Comparison of ENCODE assay signal across 8 mouse cellular contexts in the genomic region with DNA sequence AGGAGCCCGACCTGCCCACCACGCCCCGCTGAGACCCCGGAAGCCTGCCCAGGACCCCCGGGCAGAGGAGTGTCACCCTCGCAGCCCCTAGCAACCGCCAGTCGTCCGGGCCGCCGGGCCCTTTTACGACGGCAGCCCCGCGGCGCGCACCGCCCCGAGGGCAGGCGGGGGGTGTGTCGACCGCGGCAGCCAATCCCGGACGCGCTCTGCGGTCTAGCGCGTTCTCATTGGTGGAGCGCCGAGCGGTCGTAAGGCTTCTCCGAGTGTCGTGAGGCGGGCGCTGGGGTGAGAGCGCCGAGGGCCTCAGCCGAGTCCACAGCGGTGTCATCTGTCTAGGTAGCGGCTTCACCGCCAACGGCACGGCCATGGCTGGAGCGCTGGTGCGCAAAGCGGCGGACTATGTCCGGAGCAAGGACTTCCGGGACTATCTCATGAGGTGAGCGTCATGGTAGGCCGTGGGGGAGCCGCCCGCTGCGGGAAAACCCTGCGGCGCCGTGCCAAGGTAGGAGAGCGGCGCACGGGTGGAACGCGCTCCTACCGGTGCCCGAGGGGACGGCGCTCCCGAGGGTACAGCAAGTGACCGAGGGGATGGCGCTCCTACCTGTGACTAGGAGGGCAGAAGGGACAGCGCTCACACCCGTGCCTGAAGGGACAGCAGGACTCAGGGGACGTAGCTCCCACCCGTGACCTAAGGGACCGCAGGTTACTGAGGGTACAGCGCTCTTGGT. TPM values are rescaled to one million over a fixed set of nuclear protein-coding genes. Genes with fewer than 3 reads are reported as not detected.
DNase-seq lines count a peak whose midpoint lies in the region; ATAC-seq and TF ChIP-seq lines count a peak whose summit lies in the region.

No protein-coding gene starts in this region.

- ATAC-seq in heart, embryonic 13.5 days (ENCODE audit: extremely low read depth, insufficient number of reproducible peaks, low FRiP score, low TSS enrichment), result peak; percentile 91
- peak; percentile 94 for ATAC-seq in liver, embryonic 12.5 days
- ATAC-seq in stomach, embryonic 15.5 days (ENCODE audit: insufficient read depth, low FRiP score, low read depth), result peak; percentile 97

- peaks cover 34% of the 10 kb centered on the region for H3K4me1 ChIP-seq in erythroblast, embryonic 14.5 days (ENCODE audit: control insufficient read depth)
- peaks cover 21% of the 10 kb centered on the region for H3K4me1 ChIP-seq in heart, embryonic 13.5 days
- peaks cover 31% of the 10 kb centered on the region for H3K4me1 ChIP-seq in liver, embryonic 12.5 days
- H3K4me1 ChIP-seq in stomach, embryonic 15.5 days, result peaks cover 12% of the 10 kb centered on the region; the same call in 1 of the 2 replicates

- peak; percentile 99 for DNase-seq in brain, embryonic 14.5 days (ENCODE audit: low read depth)
- peak; percentile 97 for DNase-seq in kidney, postnatal 10 days
- DNase-seq in natural killer cell, adult 2 months (ENCODE audit: low spot score in 2 of 2), result peak; percentile 94

- no peaks in the 10 kb centered on the region for H3K79me3 ChIP-seq in C2C12 (ENCODE audit: low read depth)

- H3K36me3 ChIP-seq in C2C12 (ENCODE audit: control insufficient read depth, insufficient read depth), result no peaks in the 10 kb centered on the region
- H3K36me3 ChIP-seq in erythroblast, embryonic 14.5 days (ENCODE audit: control insufficient read depth), result no peaks in the 10 kb centered on the region; the same call in 1 of the 2 replicates
- no peaks in the 10 kb centered on the region for H3K36me3 ChIP-seq in heart, embryonic 13.5 days
- H3K36me3 ChIP-seq in liver, embryonic 12.5 days, result peaks cover 3% of the 10 kb centered on the region; the same call in 1 of the 2 replicates
- H3K36me3 ChIP-seq in stomach, embryonic 15.5 days, result no peaks in the 10 kb centered on the region

- H3K27me3 ChIP-seq in C2C12 (ENCODE audit: control insufficient read depth, insufficient read depth, insufficient read length), result no peaks in the 10 kb centered on the region
- no peaks in the 10 kb centered on the region for H3K27me3 ChIP-seq in erythroblast, embryonic 14.5 days (ENCODE audit: control insufficient read depth)
- H3K27me3 ChIP-seq in heart, embryonic 13.5 days (replicated peaks), result 0 out of 2 replicates have a peak, but pooled peaks cover 3% of the 10 kb centered on the region
- H3K27me3 ChIP-seq in liver, embryonic 12.5 days (replicated peaks), result no peaks in the 10 kb centered on the region
- H3K27me3 ChIP-seq in stomach, embryonic 15.5 days (replicated peaks), result no peaks in the 10 kb centered on the region

- peak; percentile 62 for TF ChIP-seq POLR2A in brain, embryonic 14.5 days (IDR thresholded peaks at IDR 0.05; ENCODE audit: borderline replicate concordance, extremely low read depth, insufficient read depth, insufficient read length, poor library complexity, severe bottlenecking)

- no peaks in the 10 kb centered on the region for H3K9me3 ChIP-seq in erythroblast, embryonic 14.5 days (ENCODE audit: control insufficient read depth, low read length)
- no peaks in the 10 kb centered on the region for H3K9me3 ChIP-seq in heart, embryonic 13.5 days
- H3K9me3 ChIP-seq in liver, embryonic 12.5 days (replicated peaks), result no peaks in the 10 kb centered on the region
- H3K9me3 ChIP-seq in stomach, embryonic 15.5 days, result no peaks in the 10 kb centered on the region

- WGBS in heart, embryonic 13.5 days, result under 1% methylated on average over 77 of the region's 77 CpGs
- under 1% methylated on average over 77 of the region's 77 CpGs for WGBS in liver, embryonic 12.5 days (ENCODE audit: insufficient replicate concordance)
- under 1% methylated on average over 77 of the region's 77 CpGs for WGBS in stomach, embryonic 15.5 days

- peak overlapping the region; percentile 88 for H3K4me2 ChIP-seq in heart, embryonic 13.5 days
- peak overlapping the region; percentile 85 for H3K4me2 ChIP-seq in liver, embryonic 12.5 days
- H3K4me2 ChIP-seq in stomach, embryonic 15.5 days, result peak overlapping the region; percentile 98

- peak overlapping the region; percentile 88 for H3K9ac ChIP-seq in heart, embryonic 13.5 days
- H3K9ac ChIP-seq in liver, embryonic 12.5 days, result peak overlapping the region; percentile 88
- H3K9ac ChIP-seq in stomach, embryonic 15.5 days, result peak overlapping the region; percentile 72

- H3K27ac ChIP-seq in heart, embryonic 13.5 days (replicated peaks), result peak overlapping the region; percentile 99
- peak overlapping the region; percentile 89 for H3K27ac ChIP-seq in liver, embryonic 12.5 days
- H3K27ac ChIP-seq in stomach, embryonic 15.5 days, result peak overlapping the region; percentile 95

- peak overlapping the region; percentile 86 for H3ac ChIP-seq in C2C12 (ENCODE audit: control insufficient read depth, insufficient read length, low read depth)

- H3K4me3 ChIP-seq in C2C12 (ENCODE audit: insufficient read depth, poor library complexity, severe bottlenecking), result peak overlapping the region; percentile 83
- H3K4me3 ChIP-seq in erythroblast, embryonic 14.5 days (replicated peaks), result peak overlapping the region; percentile 90
- H3K4me3 ChIP-seq in heart, embryonic 13.5 days, result peak overlapping the region; percentile 91
- H3K4me3 ChIP-seq in liver, embryonic 12.5 days, result peak overlapping the region; percentile 91
- H3K4me3 ChIP-seq in stomach, embryonic 15.5 days (replicated peaks), result peak overlapping the region; percentile 83

- TF ChIP-seq CTCF in C2C12 (IDR thresholded peaks at IDR 0.05; ENCODE audit: control insufficient read depth, insufficient read depth, insufficient read length), result no peak
- 0 out of 2 replicates have a peak, but pooled peaks have one; percentile 18 for TF ChIP-seq CTCF in brain, embryonic 14.5 days (IDR thresholded peaks at IDR 0.05; ENCODE audit: borderline replicate concordance, extremely low read depth, insufficient read depth, insufficient read length)

- H3K79me2 ChIP-seq in C2C12 (ENCODE audit: control insufficient read depth, insufficient read depth), result peaks cover 19% of the 10 kb centered on the region

TF ChIP-seq in C2C12, 6 proteins besides CTCF, POLR2A, EP300 and RAD21:
- TF ChIP-seq MYOD1 (IDR thresholded peaks at IDR 0.05; ENCODE audit: control insufficient read depth, insufficient read length, low read depth), result no peak
- TF ChIP-seq MAX (IDR thresholded peaks at IDR 0.05), result no peak
- no peak for TF ChIP-seq USF1 (IDR thresholded peaks at IDR 0.05; ENCODE audit: low read depth)
- no peak for TF ChIP-seq MYOG (IDR thresholded peaks at IDR 0.05; ENCODE audit: control insufficient read depth, extremely low read depth, insufficient read length)
- TF ChIP-seq CEBPB (IDR thresholded peaks at IDR 0.05; ENCODE audit: low read depth), result no peak
- no peak for TF ChIP-seq FOSL1 (IDR thresholded peaks at IDR 0.05; ENCODE audit: insufficient read depth, low read length, poor library complexity, severe bottlenecking)

RNA-seq across cellular contexts. Expression of gene Mpc1, which starts 1.0 kb away (rescaled TPM):
- polyA plus RNA-seq in C2C12 (2012; fragmentation: generic; extraction: Trizol), result 27.9 TPM
- polyA plus RNA-seq in brain, embryonic 14.5 days (2012; rRNA removed), result 141 and 162 TPM in 2 replicates
- 1.7 and 1.8 TPM in 2 replicates for polyA plus RNA-seq in erythroblast, embryonic 14.5 days (2012)
- 204 and 221 TPM in 2 replicates for polyA plus RNA-seq in heart, embryonic 13.5 days (2015; fragmentation: Nextera tagmentation; extraction: Ambion mirVana)
- 102 and 104 TPM in 2 replicates for polyA plus RNA-seq in liver, embryonic 12.5 days (2016; fragmentation: Nextera tagmentation; extraction: Ambion mirVana)
- 195 TPM in 2 replicates for polyA plus RNA-seq in stomach, embryonic 15.5 days (2015; fragmentation: Nextera tagmentation; extraction: Ambion mirVana)

RNA-seq across cellular contexts. Expression of gene Sft2d1, which starts 27.2 kb away (rescaled TPM):
- 51.6 TPM for polyA plus RNA-seq in C2C12 (2012; fragmentation: generic; extraction: Trizol)
- 156 and 229 TPM in 2 replicates for polyA plus RNA-seq in brain, embryonic 14.5 days (2012; rRNA removed)
- polyA plus RNA-seq in erythroblast, embryonic 14.5 days (2012), result 6.2 TPM in 2 replicates
- polyA plus RNA-seq in heart, embryonic 13.5 days (2015; fragmentation: Nextera tagmentation; extraction: Ambion mirVana), result 59.1 and 68.9 TPM in 2 replicates
- polyA plus RNA-seq in liver, embryonic 12.5 days (2016; fragmentation: Nextera tagmentation; extraction: Ambion mirVana), result 64.0 and 64.8 TPM in 2 replicates
- 72.2 and 75.6 TPM in 2 replicates for polyA plus RNA-seq in stomach, embryonic 15.5 days (2015; fragmentation: Nextera tagmentation; extraction: Ambion mirVana)

RNA-seq across cellular contexts. Expression of gene Ccr6, which starts 47.8 kb away (rescaled TPM):
- not detected for polyA plus RNA-seq in C2C12 (2012; fragmentation: generic; extraction: Trizol)
- polyA plus RNA-seq in brain, embryonic 14.5 days (2012; rRNA removed), result not detected in 2 replicates
- not detected in 2 replicates for polyA plus RNA-seq in erythroblast, embryonic 14.5 days (2012)
- not detected in 2 replicates for polyA plus RNA-seq in heart, embryonic 13.5 days (2015; fragmentation: Nextera tagmentation; extraction: Ambion mirVana)
- polyA plus RNA-seq in liver, embryonic 12.5 days (2016; fragmentation: Nextera tagmentation; extraction: Ambion mirVana), result 0.22 TPM in 1 of 2 replicates, not detected in the other
- 0.37 and 1.0 TPM in 2 replicates for polyA plus RNA-seq in stomach, embryonic 15.5 days (2015; fragmentation: Nextera tagmentation; extraction: Ambion mirVana)

RNA-seq across cellular contexts. Expression of gene Prr18, which starts 53.6 kb away (rescaled TPM):
- polyA plus RNA-seq in C2C12 (2012; fragmentation: generic; extraction: Trizol), result 0.16 TPM
- polyA plus RNA-seq in brain, embryonic 14.5 days (2012; rRNA removed), result 21.3 and 29.3 TPM in 2 replicates
- polyA plus RNA-seq in erythroblast, embryonic 14.5 days (2012), result 0.01 and 0.03 TPM in 2 replicates
- 0.13 and 0.25 TPM in 2 replicates for polyA plus RNA-seq in heart, embryonic 13.5 days (2015; fragmentation: Nextera tagmentation; extraction: Ambion mirVana)
- 0.04 and 0.12 TPM in 2 replicates for polyA plus RNA-seq in liver, embryonic 12.5 days (2016; fragmentation: Nextera tagmentation; extraction: Ambion mirVana)
- polyA plus RNA-seq in stomach, embryonic 15.5 days (2015; fragmentation: Nextera tagmentation; extraction: Ambion mirVana), result 0.55 and 0.57 TPM in 2 replicates

Comparison
In these comparisons a context has a peak if more than half of its experiments do, and no peak if none do; other contexts are left out.
1. Peak in every context shown above with its lines: DNase-seq, ATAC-seq, H3K4me3 ChIP-seq and H3K27ac ChIP-seq.
2. RNA of gene Mpc1, which starts 1.0 kb away (polyA plus RNA-seq): 204 to 221 TPM in heart, embryonic 13.5 days, 195 TPM in stomach, embryonic 15.5 days, 141 to 162 TPM in brain, embryonic 14.5 days, 102 to 104 TPM in liver, embryonic 12.5 days and 27.9 TPM in C2C12 (single experiment); 1.7 to 1.8 TPM in erythroblast, embryonic 14.5 days; every median in the first group is over 10 times any median in the second.